13 mouse cellular contexts compared by ENCODE assay signal in genomic region chr2:69999097-69999770, GRCm38 (mm10). TPM values are rescaled to one million over a fixed set of nuclear protein-coding genes. Genes with fewer than 3 reads are reported as not detected.
A peak's percentile ranks its signal among the peaks of the same experiment; 100 is the strongest.
DNase-seq lines count a peak whose midpoint lies in the region; ATAC-seq lines count a peak whose summit lies in the region.
"Had no signal": no experiment of that assay in that cellular context is flagged by ENCODE, and none has a peak within 500 bp of the region (broad histone marks: within the 10 kb centered on the region; RNA-seq: fewer than 3 reads in every experiment).

No protein-coding gene starts in this region.

- H3K4me2 ChIP-seq in liver, embryonic 11.5 days = no peak overlapping the region
- H3K4me2 ChIP-seq in kidney, embryonic 14.5 days (replicated peaks; ENCODE audit: low read depth, low read length) = no peak overlapping the region
- H3K4me2 ChIP-seq: embryonic facial prominence, embryonic 15.5 days; limb, embryonic 12.5 days had no signal

- peaks cover 39% of the 10 kb centered on the region for H3K36me3 ChIP-seq in heart, embryonic 10.5 days
- H3K36me3 ChIP-seq in liver, embryonic 11.5 days (ENCODE audit: control insufficient read depth, insufficient read depth, low read length) = peaks cover 9% of the 10 kb centered on the region; the same call in 1 of the 2 replicates
- H3K36me3 ChIP-seq in kidney, embryonic 14.5 days (ENCODE audit: control insufficient read depth, insufficient read depth, low read length) = peaks cover 33% of the 10 kb centered on the region; the same call in 1 of the 2 replicates
- H3K36me3 ChIP-seq in hindbrain, embryonic 10.5 days = peaks cover 67% of the 10 kb centered on the region

- intact Hi-C loops in heart, postnatal 14 days (cut with DNase I) = no loop called here

- WGBS in heart, embryonic 10.5 days = 77% methylated on average over 7 of the region's 7 CpGs
- WGBS in liver, embryonic 11.5 days = 71% methylated on average over 7 of the region's 7 CpGs
- 93% methylated on average over 7 of the region's 7 CpGs for WGBS in kidney, embryonic 14.5 days
- 79% methylated on average over 7 of the region's 7 CpGs for WGBS in hindbrain, embryonic 10.5 days

- peak; percentile 86 for DNase-seq in heart, embryonic 10.5 days (ENCODE audit: low spot score)
- DNase-seq in heart, postnatal 14 days = no peak
- DNase-seq in brain, adult 2 months (ENCODE audit: low read depth, low spot score) = peak; percentile 72
- DNase-seq in liver, embryonic 11.5 days (ENCODE audit: low spot score) = peak; percentile 43
- peak; percentile 24 for DNase-seq in retina, embryonic 14.5 days (ENCODE audit: low spot score)
- no peak for DNase-seq in urinary bladder, postnatal 14 days (ENCODE audit: low spot score)
- no peak for DNase-seq in hindbrain, embryonic 10.5 days (ENCODE audit: low spot score)
- DNase-seq: cerebellum, adult 11-12 months; thymus, postnatal 25 days had no signal

- no peaks in the 10 kb centered on the region for H3K9me3 ChIP-seq in heart, embryonic 10.5 days
- no peaks in the 10 kb centered on the region for H3K9me3 ChIP-seq in liver, embryonic 11.5 days (ENCODE audit: control insufficient read depth, low read length)
- H3K9me3 ChIP-seq in kidney, embryonic 14.5 days (ENCODE audit: control insufficient read depth, low read length) = no peaks in the 10 kb centered on the region
- H3K9me3 ChIP-seq in hindbrain, embryonic 10.5 days = no peaks in the 10 kb centered on the region
- H3K9me3 ChIP-seq: embryonic facial prominence, embryonic 15.5 days; limb, embryonic 12.5 days had no signal

- ATAC-seq in liver, embryonic 11.5 days (replicated peaks; ENCODE audit: low FRiP score) = peak; percentile 91
- no peak for ATAC-seq in kidney, embryonic 14.5 days (ENCODE audit: low FRiP score, low TSS enrichment)
- ATAC-seq: intestine, postnatal 0 days had no signal

- no peaks in the 10 kb centered on the region for H3K4me1 ChIP-seq in heart, embryonic 10.5 days
- H3K4me1 ChIP-seq in liver, embryonic 11.5 days (replicated peaks; ENCODE audit: control insufficient read depth, insufficient read depth, low read length) = no peaks in the 10 kb centered on the region
- H3K4me1 ChIP-seq in kidney, embryonic 14.5 days (ENCODE audit: control insufficient read depth, insufficient read depth, low read length) = no peaks in the 10 kb centered on the region
- H3K4me1 ChIP-seq in hindbrain, embryonic 10.5 days (replicated peaks) = no peaks in the 10 kb centered on the region
- H3K4me1 ChIP-seq: embryonic facial prominence, embryonic 15.5 days; limb, embryonic 12.5 days had no signal

- H3K27me3 ChIP-seq in heart, embryonic 10.5 days (ENCODE audit: insufficient read depth, poor library complexity, severe bottlenecking) = no peaks in the 10 kb centered on the region
- H3K27me3 ChIP-seq in liver, embryonic 11.5 days (replicated peaks; ENCODE audit: control insufficient read depth, insufficient read depth, low read length) = no peaks in the 10 kb centered on the region
- no peaks in the 10 kb centered on the region for H3K27me3 ChIP-seq in kidney, embryonic 14.5 days (ENCODE audit: control insufficient read depth, insufficient read depth, low read length)
- H3K27me3 ChIP-seq in hindbrain, embryonic 10.5 days (ENCODE audit: insufficient read depth, poor library complexity, severe bottlenecking) = no peaks in the 10 kb centered on the region
- H3K27me3 ChIP-seq: embryonic facial prominence, embryonic 15.5 days; limb, embryonic 12.5 days had no signal

- H3K4me3 ChIP-seq in heart, embryonic 10.5 days = no peak overlapping the region
- no peak overlapping the region for H3K4me3 ChIP-seq in liver, embryonic 11.5 days (ENCODE audit: low read depth, low read length)
- H3K4me3 ChIP-seq in kidney, embryonic 14.5 days (ENCODE audit: low read length) = no peak overlapping the region
- H3K4me3 ChIP-seq in hindbrain, embryonic 10.5 days = no peak overlapping the region
- H3K4me3 ChIP-seq: embryonic facial prominence, embryonic 15.5 days; limb, embryonic 12.5 days had no signal

- H3K27ac ChIP-seq in heart, embryonic 10.5 days = no peak overlapping the region
- H3K27ac ChIP-seq in liver, embryonic 11.5 days (ENCODE audit: low read depth, low read length) = no peak overlapping the region; the same call in 1 of the 2 replicates
- H3K27ac ChIP-seq in kidney, embryonic 14.5 days (ENCODE audit: low read depth, low read length) = no peak overlapping the region
- no peak overlapping the region for H3K27ac ChIP-seq in hindbrain, embryonic 10.5 days
- H3K27ac ChIP-seq: embryonic facial prominence, embryonic 15.5 days; limb, embryonic 12.5 days had no signal

- H3K9ac ChIP-seq in liver, embryonic 11.5 days (ENCODE audit: low read depth, low read length) = no peak overlapping the region
- H3K9ac ChIP-seq in kidney, embryonic 14.5 days (ENCODE audit: low read depth, low read length) = no peak overlapping the region
- H3K9ac ChIP-seq: embryonic facial prominence, embryonic 15.5 days; limb, embryonic 12.5 days had no signal

RNA-seq across cellular contexts. Expression of gene Myo3b, which starts 39.7 kb away (rescaled TPM):
- 0.25 and 0.32 TPM in 2 replicates for polyA plus RNA-seq in heart, embryonic 10.5 days (2016; fragmentation: Nextera tagmentation; extraction: Ambion mirVana)
- total RNA-seq in heart, postnatal 14 days (2021) = under 1 TPM in 1 of 2 experiments, not detected in 1; 0.05 TPM
- polyA plus RNA-seq in liver, embryonic 11.5 days (2014; fragmentation: Nextera tagmentation; extraction: Ambion mirVana) = not detected in 2 replicates
- 0.39 and 0.77 TPM in 2 replicates for polyA plus RNA-seq in kidney, embryonic 14.5 days (2014; fragmentation: Nextera tagmentation; extraction: Ambion mirVana)
- not detected in 2 replicates for polyA plus RNA-seq in hindbrain, embryonic 10.5 days (2016; fragmentation: Nextera tagmentation; extraction: Ambion mirVana)
- polyA plus RNA-seq: embryonic facial prominence, embryonic 15.5 days; intestine, postnatal 0 days; limb, embryonic 12.5 days had no signal

Comparison
In these comparisons a context has a peak if more than half of its experiments do, and no peak if none do; other contexts are left out.
1. DNase-seq: peak in heart, embryonic 10.5 days (single experiment), brain, adult 2 months (single experiment), liver, embryonic 11.5 days (single experiment) and retina, embryonic 14.5 days (single experiment); none in heart, postnatal 14 days (0 of 2), urinary bladder, postnatal 14 days (single experiment) and hindbrain, embryonic 10.5 days (single experiment).